Mouse (Mus musculus) heart, adult 11 months (tissue): ENCODE measurements at regions not wholly inside any gene's neighbourhood (a gene's known extent, or its start where the extent isn't known, plus 50 kb on each side); places are given as distances from the start of the nearest gene placed in this dataset.
A peak's percentile ranks its signal among the peaks of the same experiment; 100 is the strongest.

ENCODE experiments used
- DNase-seq: peaks from one replicate; pipeline ENCODE4 v3.0.0; 2022

DNA sequence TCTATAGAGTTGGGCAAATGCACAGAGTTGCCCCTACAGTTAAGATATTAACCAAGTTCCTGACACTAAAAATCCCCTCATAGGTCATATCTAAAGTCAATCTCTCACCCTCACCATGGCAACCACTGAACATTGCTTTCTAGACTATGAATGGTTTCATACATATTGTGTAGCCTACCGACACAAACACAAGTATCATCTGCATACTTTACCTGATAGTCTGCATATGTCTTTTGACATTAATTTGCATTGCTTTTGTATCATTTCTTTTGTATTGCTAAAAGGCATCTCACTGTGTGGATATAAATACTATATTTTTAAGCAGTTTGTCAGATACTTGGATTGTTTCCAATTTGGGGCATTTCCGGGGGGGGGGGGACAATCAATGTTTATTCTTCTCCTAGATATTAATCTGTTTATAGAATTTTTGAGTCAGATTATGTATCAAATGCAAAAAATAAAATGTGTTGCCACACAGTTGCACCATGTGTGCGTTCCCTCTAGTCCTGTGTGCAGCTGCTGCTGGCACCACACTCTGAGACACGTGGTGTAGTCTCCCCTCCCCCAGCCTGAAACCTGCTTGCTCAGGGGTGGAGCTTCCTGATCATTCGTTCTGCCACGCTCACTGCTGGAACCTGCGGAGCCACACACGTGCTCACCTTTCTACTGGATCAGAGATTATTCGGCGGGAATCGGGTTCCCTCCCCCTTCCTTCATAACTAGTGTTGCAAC, 94.7 kb upstream of the Mapk10 start:
- DNase-seq = peak; percentile 42

DNA sequence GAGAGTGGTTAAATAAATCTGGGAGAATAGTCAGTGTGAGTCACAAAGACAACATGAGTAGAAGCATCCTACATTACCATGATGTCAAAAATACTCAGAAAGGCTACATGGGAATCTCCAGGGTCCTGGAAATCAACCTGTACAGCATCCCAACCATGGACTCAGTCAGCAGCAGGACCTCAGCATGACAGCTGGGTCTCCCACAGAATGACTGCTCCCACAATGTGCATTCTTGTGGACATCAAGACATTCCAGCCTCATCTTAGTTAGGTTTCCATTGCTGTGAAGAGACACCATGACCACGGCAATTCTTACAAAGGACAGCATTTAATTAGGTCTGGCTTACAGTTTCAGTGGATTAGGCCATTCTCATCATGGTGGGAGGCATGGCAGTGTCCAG, 93.8 kb upstream of the Mapk10 start:
- DNase-seq = no peak

DNA sequence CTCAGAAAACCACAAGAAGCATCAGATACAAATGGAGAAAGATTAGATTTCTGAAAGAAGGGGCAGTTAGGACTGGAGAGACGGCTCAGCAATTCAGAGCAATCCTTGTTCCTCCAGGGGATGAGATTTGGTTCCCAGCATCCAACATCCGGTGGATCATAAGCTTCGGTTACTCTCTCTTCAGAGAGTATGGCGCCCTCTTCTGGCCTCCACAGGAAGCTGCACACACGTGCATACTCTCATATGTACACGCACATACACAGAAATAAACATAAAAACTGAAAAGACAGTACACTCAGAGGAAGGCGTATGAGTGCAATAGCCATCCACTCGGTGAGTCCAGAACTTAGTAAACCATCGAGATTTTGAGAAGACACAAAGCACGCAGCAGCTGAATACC, 91.6 kb upstream of the Mapk10 start:
- no peak for DNase-seq

DNA sequence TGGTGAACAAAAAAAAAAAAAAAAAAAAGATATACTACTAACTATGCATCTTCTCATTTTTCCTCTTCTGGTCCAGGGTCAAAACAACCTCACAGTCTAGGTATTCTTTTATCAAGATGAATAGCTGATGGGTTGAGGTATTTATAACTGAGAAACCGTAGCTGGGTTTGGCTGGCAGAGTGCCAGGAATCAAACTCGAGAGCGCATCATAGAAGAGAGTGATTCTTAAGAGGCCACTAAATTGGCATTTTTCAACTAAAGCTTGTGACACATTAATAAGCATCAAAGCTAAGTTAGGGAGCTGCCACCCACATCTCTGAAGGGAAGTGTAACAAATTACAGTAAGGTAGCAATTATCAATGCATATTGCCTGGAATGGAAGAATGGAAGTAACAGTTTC, 90.2 kb upstream of the Mapk10 start:
- no peak for DNase-seq

DNA sequence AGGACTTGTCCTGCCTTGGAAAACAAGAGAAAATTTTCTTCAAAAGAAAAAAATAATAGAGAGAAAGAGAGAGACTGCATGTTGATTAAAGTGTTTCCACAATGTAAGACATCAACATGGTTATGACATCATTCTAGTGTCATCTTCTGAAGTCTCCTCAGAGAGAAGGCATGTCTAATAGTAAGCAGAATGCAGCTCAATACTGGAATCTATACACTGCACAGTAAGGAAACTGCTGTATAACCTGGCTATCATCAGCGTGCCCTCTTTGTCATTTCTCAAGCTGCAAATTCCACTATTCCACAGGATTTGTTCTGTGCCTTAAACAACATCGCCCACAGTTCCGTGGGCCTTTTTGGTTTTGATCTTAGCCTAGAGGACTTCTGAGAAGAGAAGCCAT, 82.8 kb upstream of the Mapk10 start:
- DNase-seq = no peak

DNA sequence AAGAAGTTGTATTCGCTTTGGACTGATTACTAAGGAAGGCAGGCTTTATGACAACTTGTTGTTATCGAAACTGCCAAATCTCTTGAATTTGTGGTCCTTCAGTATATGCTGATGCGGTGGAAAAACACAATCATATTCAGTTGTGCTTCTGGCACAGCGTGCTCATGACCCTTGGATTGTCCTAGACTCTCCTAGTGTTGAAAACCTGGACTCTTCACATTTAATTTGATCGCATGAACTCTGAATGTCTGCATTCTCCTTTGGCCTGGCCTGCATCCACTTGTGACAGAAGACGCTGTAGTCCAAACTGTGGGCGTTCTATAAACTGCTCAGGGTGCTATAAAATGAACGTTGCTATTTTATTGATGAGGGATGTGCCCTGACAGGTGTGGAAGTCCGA, 80.6 kb upstream of the Mapk10 start:
- no peak for DNase-seq

DNA sequence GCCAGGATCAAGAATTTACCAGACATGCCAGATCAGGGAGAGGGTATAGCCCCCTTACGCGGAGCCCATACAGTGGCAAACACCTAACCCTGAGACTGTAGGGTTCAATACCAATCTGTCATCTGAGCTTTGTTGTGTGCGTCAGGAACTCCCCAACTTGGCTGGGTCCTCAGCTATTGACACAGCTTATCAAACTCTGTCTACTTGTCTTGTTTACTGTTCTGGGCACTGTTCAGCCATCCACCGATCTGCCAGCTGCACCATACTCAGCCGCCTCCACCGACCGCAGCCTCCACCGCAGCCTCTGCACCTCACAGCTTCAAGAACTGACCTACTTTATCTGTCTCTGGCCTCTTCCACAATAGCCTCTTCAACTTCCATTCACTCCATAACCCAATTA, 80.1 kb upstream of the Mapk10 start:
- DNase-seq = no peak

DNA sequence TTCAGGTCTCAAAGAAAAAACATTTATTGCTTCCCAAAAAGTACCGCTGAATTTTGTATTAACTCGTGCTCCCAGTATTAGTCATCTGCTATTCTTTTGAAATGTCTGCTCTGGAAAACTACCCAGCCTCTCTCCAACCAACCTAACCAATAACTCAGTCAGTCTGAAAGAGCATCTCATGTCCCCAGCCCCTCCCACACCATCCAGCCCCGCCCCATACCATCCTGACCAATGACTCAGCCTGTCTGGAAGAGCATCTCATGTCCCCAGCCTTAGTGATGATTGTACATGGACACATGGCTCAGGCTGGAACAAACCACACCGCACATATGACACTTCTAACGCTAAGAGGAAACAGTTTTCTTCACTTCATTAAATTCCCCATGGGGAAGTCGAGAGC, 58.1 kb upstream of the Mapk10 start:
- no peak for DNase-seq

DNA sequence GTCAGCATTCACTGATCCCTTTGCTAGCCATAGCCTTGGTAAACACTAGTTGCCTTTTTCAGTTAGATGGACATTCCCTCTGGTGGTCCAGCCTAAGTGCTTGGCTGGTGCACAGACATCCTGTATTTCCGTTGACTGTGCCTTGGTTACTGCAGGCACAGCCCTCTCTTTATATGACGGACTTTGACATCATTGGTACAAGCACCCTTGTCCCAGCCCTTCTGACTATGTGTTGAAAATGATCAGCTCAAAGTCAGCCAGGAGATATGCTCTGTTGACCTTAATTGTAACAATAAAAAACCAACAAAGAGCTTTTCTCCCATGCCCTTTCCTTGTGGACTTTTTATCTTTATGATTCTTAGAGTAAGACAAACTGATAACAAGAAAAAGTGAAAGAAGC, 53.8 kb upstream of the Mapk10 start:
- no peak for DNase-seq

DNA sequence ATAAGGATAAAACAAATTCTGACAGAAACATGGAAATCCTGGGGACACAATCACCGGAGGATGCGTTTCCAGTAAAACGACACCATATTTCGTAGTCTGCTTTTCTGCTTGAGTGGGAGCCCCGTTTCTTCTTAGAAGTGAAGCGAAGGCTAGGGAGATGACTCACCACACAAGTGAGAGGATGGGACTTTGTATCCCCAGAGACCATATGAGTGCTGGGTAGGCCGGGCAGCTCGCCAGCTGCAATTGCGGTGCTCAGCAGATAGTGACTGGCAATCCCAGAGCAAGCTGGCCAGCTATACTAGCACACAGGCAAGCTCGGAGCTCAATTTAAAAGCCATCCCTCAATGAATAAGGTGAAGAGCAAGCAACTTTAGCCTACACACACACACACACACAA, 50.3 kb upstream of the Mapk10 start:
- DNase-seq = no peak
